Mouse (Mus musculus): ENCODE measurements around the gene Cnot2. TPM values are rescaled to one million over a fixed set of nuclear protein-coding genes. Genes with fewer than 3 reads are reported as not detected.
"Not testable (repeated sequence)": the region's sequence is repeated elsewhere in the genome, so short reads cannot be mapped to it uniquely, and the experiment has no call there.

Gene Cnot2
- total and polyA plus RNA-seq, 2 experiments from 2014 or later: 61.9 to 70.3 TPM

- Histone ChIP-seq H3K9ac (replicated peaks; ENCODE audit: low read length) (no peak overlapping the region), H3K36me3 (ENCODE audit: insufficient read depth, low read length) (no peaks in the 10 kb centered on the region), H3K9me3 (ENCODE audit: low read length) (no peaks in the 10 kb centered on the region), H3K27ac (no peak overlapping the region), H3K4me2 (ENCODE audit: low read depth, low read length) (peak overlapping the region; percentile 83), H3K4me1 (ENCODE audit: insufficient read depth, low read length) (peaks cover 5% of the 10 kb centered on the region; the same call in 1 of the 2 replicates), H3K4me3 (ENCODE audit: low read length) (peak overlapping the region; percentile 98), H3K27me3 (ENCODE audit: insufficient read depth, low read length) (no peaks in the 10 kb centered on the region)
- no peak for ATAC-seq
- 27% methylated on average over 6 of the region's 6 CpGs for WGBS
- no peak for TF ChIP-seq CTCF (IDR thresholded peaks at IDR 0.05; ENCODE audit: low read depth)
- peak; percentile 6 for DNase-seq (ENCODE audit: low spot score)
These were observed 1.4 kb upstream of the Cnot2 start for GRCm38 (mm10) chr10:116582738-116583137.

- H3K9me3 ChIP-seq (ENCODE audit: low read length): no peaks in the 10 kb centered on the region
- peak overlapping the region; percentile 83 for H3K4me2 ChIP-seq (ENCODE audit: low read depth, low read length)
- H3K4me1 ChIP-seq (ENCODE audit: insufficient read depth, low read length): peaks cover 5% of the 10 kb centered on the region; the same call in 1 of the 2 replicates
- DNase-seq (ENCODE audit: low spot score): peak; percentile 51
- under 1% methylated on average over 60 of the region's 67 CpGs for WGBS
- peak overlapping the region; percentile 94 for H3K9ac ChIP-seq (replicated peaks; ENCODE audit: low read length)
- TF ChIP-seq CTCF (IDR thresholded peaks at IDR 0.05; ENCODE audit: low read depth): no peak
- H3K27me3 ChIP-seq (ENCODE audit: insufficient read depth, low read length): no peaks in the 10 kb centered on the region
- H3K36me3 ChIP-seq (ENCODE audit: insufficient read depth, low read length): no peaks in the 10 kb centered on the region
- peak overlapping the region; percentile 98 for H3K4me3 ChIP-seq (ENCODE audit: low read length)
- peak; percentile 82 for ATAC-seq
- peak overlapping the region; percentile 99 for H3K27ac ChIP-seq
These were observed 589 bp upstream of the Cnot2 start for GRCm38 (mm10) chr10:116581719-116582481.

GRCm38 (mm10) chr10:116580591-116581358 lies 536 bp downstream of the Cnot2 start:
- H3K27me3 ChIP-seq (ENCODE audit: insufficient read depth, low read length): no peaks in the 10 kb centered on the region
- DNase-seq (ENCODE audit: low spot score) (peak; percentile 67), ATAC-seq (peak; percentile 88)
- H3K4me2 ChIP-seq (ENCODE audit: low read depth, low read length): peak overlapping the region; percentile 83
- H3K4me3 ChIP-seq (ENCODE audit: low read length): peak overlapping the region; percentile 98
- no peaks in the 10 kb centered on the region for H3K9me3 ChIP-seq (ENCODE audit: low read length)
- TF ChIP-seq CTCF (IDR thresholded peaks at IDR 0.05; ENCODE audit: low read depth): no peak
- peak overlapping the region; percentile 99 for H3K27ac ChIP-seq
- no peaks in the 10 kb centered on the region for H3K36me3 ChIP-seq (ENCODE audit: insufficient read depth, low read length)
- H3K9ac ChIP-seq (replicated peaks; ENCODE audit: low read length): peak overlapping the region; percentile 94
- WGBS: 3% methylated on average over 54 of the region's 71 CpGs
- H3K4me1 ChIP-seq (ENCODE audit: insufficient read depth, low read length): peaks cover 5% of the 10 kb centered on the region; the same call in 1 of the 2 replicates

- DNase-seq (ENCODE audit: low spot score) (no peak), ATAC-seq (no peak)
- Histone ChIP-seq H3K27ac (no peak overlapping the region), H3K9ac (replicated peaks; ENCODE audit: low read length) (no peak overlapping the region), H3K4me3 (ENCODE audit: low read length) (0 out of 2 replicates have a peak overlapping the region, but pooled peaks have one; percentile 98), H3K27me3 (ENCODE audit: insufficient read depth, low read length) (no peaks in the 10 kb centered on the region), H3K4me1 (ENCODE audit: insufficient read depth, low read length) (peaks cover 5% of the 10 kb centered on the region; the same call in 1 of the 2 replicates), H3K9me3 (ENCODE audit: low read length) (no peaks in the 10 kb centered on the region), H3K36me3 (ENCODE audit: insufficient read depth, low read length) (no peaks in the 10 kb centered on the region), H3K4me2 (ENCODE audit: low read depth, low read length) (peak overlapping the region; percentile 83)
- no peak for TF ChIP-seq CTCF (IDR thresholded peaks at IDR 0.05; ENCODE audit: low read depth)
These were observed 1.8 kb downstream of the Cnot2 start for GRCm38 (mm10) chr10:116579478-116579877.

- no peak for DNase-seq (ENCODE audit: low spot score)
- Histone ChIP-seq H3K36me3 (ENCODE audit: insufficient read depth, low read length) (no peaks in the 10 kb centered on the region), H3K4me3 (ENCODE audit: low read length) (no peak overlapping the region), H3K4me1 (ENCODE audit: insufficient read depth, low read length) (peaks cover 5% of the 10 kb centered on the region; the same call in 1 of the 2 replicates), H3K27me3 (ENCODE audit: insufficient read depth, low read length) (no peaks in the 10 kb centered on the region), H3K4me2 (ENCODE audit: low read depth, low read length) (no peak overlapping the region), H3K27ac (no peak overlapping the region), H3K9ac (replicated peaks; ENCODE audit: low read length) (no peak overlapping the region), H3K9me3 (ENCODE audit: low read length) (no peaks in the 10 kb centered on the region)
- ATAC-seq: no peak
- TF ChIP-seq CTCF (IDR thresholded peaks at IDR 0.05; ENCODE audit: low read depth): no peak
These were observed 2.9 kb downstream of the Cnot2 start for GRCm38 (mm10) chr10:116578375-116578774.

GRCm38 (mm10) chr10:116577181-116577580 lies 4.1 kb downstream of the Cnot2 start:
- no peak for DNase-seq (ENCODE audit: low spot score)
- TF ChIP-seq CTCF (IDR thresholded peaks at IDR 0.05; ENCODE audit: low read depth): peak; percentile 18; the same call in 1 of the 2 replicates
- H3K4me3 ChIP-seq (ENCODE audit: low read length): no peak overlapping the region
- no peak overlapping the region for H3K9ac ChIP-seq (replicated peaks; ENCODE audit: low read length)
- no peak overlapping the region for H3K27ac ChIP-seq
- no peaks in the 10 kb centered on the region for H3K27me3 ChIP-seq (ENCODE audit: insufficient read depth, low read length)
- H3K9me3 ChIP-seq (ENCODE audit: low read length): no peaks in the 10 kb centered on the region
- no peak overlapping the region for H3K4me2 ChIP-seq (ENCODE audit: low read depth, low read length)
- H3K36me3 ChIP-seq (ENCODE audit: insufficient read depth, low read length): no peaks in the 10 kb centered on the region
- ATAC-seq: no peak
- 0 out of 2 replicates have a peak, but pooled peaks cover 5% of the 10 kb centered on the region for H3K4me1 ChIP-seq (ENCODE audit: insufficient read depth, low read length)
- WGBS: 85% methylated on average over 3 of the region's 3 CpGs

- H3K4me3 ChIP-seq (ENCODE audit: low read length); H3K9ac ChIP-seq (replicated peaks; ENCODE audit: low read length); ATAC-seq; DNase-seq (ENCODE audit: low spot score); H3K27me3 ChIP-seq (ENCODE audit: insufficient read depth, low read length); H3K9me3 ChIP-seq (ENCODE audit: low read length); H3K4me2 ChIP-seq (ENCODE audit: low read depth, low read length); H3K36me3 ChIP-seq (ENCODE audit: insufficient read depth, low read length); H3K27ac ChIP-seq; H3K4me1 ChIP-seq (ENCODE audit: insufficient read depth, low read length): not testable (repeated sequence)
- 86% methylated on average over 2 of the region's 2 CpGs for WGBS
These were observed 5.2 kb downstream of the Cnot2 start for GRCm38 (mm10) chr10:116576071-116576470.
